Mouse (Mus musculus): ENCODE measurements around the gene Scn10a.

- TF ChIP-seq CTCF (IDR thresholded peaks at IDR 0.05; ENCODE audit: low read depth, low read length) (no peak), POLR2AphosphoS5 (IDR thresholded peaks at IDR 0.05; ENCODE audit: insufficient replicate concordance, low read depth, low read length) (no peak)
These were observed 91.9 kb downstream of the Scn10a start for GRCm38 (mm10) chr9:119627227-119627626.
